Mouse (Mus musculus): Measurements from ENCODE around the gene Syt9.

Gene Syt9

GRCm38 (mm10) chr7:107545011-107545410 is 174.5 kb downstream of the Syt9 start:
- no peak for DNase-seq (ENCODE audit: low read depth)

GRCm38 (mm10) chr7:107547872-107548271 is 177.3 kb downstream of the Syt9 start:
- DNase-seq (ENCODE audit: low read depth), result no peak

- no peak for DNase-seq (ENCODE audit: low read depth)
These were observed 182.9 kb downstream of the Syt9 start for GRCm38 (mm10) chr7:107553461-107553860.

GRCm38 (mm10) chr7:107555906-107556305 is 185.4 kb downstream of the Syt9 start:
- peak; percentile 14 for DNase-seq (ENCODE audit: low read depth)

- DNase-seq (ENCODE audit: low read depth), result no peak
These were observed 190.1 kb downstream of the Syt9 start for GRCm38 (mm10) chr7:107560675-107561074.

GRCm38 (mm10) chr7:107561584-107561983 is 191.1 kb downstream of the Syt9 start:
- peak; percentile 43 for DNase-seq (ENCODE audit: low read depth)

- no peak for DNase-seq (ENCODE audit: low read depth)
These were observed 193.2 kb downstream of the Syt9 start for GRCm38 (mm10) chr7:107563727-107564126.

GRCm38 (mm10) chr7:107567261-107567671 is 196.7 kb downstream of the Syt9 start, which contains the start of gene Olfml1:
Gene Olfml1 (plus strand): TSS chr7:107567446.
- DNase-seq (ENCODE audit: low read depth), result no peak

GRCm38 (mm10) chr7:107567674-107568073 is 197.1 kb downstream of the Syt9 start:
- no peak for DNase-seq (ENCODE audit: low read depth)

GRCm38 (mm10) chr7:107568971-107569370 is 198.4 kb downstream of the Syt9 start:
- no peak for DNase-seq (ENCODE audit: low read depth)

- no peak for DNase-seq (ENCODE audit: low read depth)
These were observed 203.3 kb downstream of the Syt9 start for GRCm38 (mm10) chr7:107573856-107574255.

- DNase-seq (ENCODE audit: low read depth), result no peak
These were observed 203.7 kb downstream of the Syt9 start for GRCm38 (mm10) chr7:107574276-107574675.

- no peak for DNase-seq (ENCODE audit: low read depth)
These were observed 222.1 kb downstream of the Syt9 start for GRCm38 (mm10) chr7:107592641-107593040.

GRCm38 (mm10) chr7:107593904-107594303 is 223.4 kb downstream of the Syt9 start:
- DNase-seq (ENCODE audit: low read depth), result no peak

- DNase-seq (ENCODE audit: low read depth), result no peak
These were observed 223.9 kb downstream of the Syt9 start for GRCm38 (mm10) chr7:107594325-107594856.

GRCm38 (mm10) chr7:107594857-107595402 is 224.4 kb downstream of the Syt9 start, which contains the start of gene Ppfibp2:
Gene Ppfibp2 (plus strand): TSS chr7:107595207.
- no peak for DNase-seq (ENCODE audit: low read depth)

- DNase-seq (ENCODE audit: low read depth), result no peak
These were observed 224.9 kb downstream of the Syt9 start for GRCm38 (mm10) chr7:107595426-107595825.

- no peak for DNase-seq (ENCODE audit: low read depth)
These were observed 226.2 kb downstream of the Syt9 start for GRCm38 (mm10) chr7:107596753-107597152.

GRCm38 (mm10) chr7:107597956-107598355 is 227.4 kb downstream of the Syt9 start:
- DNase-seq (ENCODE audit: low read depth), result no peak
